Mouse (Mus musculus): ENCODE measurements around the gene Lpar5.

DNA sequence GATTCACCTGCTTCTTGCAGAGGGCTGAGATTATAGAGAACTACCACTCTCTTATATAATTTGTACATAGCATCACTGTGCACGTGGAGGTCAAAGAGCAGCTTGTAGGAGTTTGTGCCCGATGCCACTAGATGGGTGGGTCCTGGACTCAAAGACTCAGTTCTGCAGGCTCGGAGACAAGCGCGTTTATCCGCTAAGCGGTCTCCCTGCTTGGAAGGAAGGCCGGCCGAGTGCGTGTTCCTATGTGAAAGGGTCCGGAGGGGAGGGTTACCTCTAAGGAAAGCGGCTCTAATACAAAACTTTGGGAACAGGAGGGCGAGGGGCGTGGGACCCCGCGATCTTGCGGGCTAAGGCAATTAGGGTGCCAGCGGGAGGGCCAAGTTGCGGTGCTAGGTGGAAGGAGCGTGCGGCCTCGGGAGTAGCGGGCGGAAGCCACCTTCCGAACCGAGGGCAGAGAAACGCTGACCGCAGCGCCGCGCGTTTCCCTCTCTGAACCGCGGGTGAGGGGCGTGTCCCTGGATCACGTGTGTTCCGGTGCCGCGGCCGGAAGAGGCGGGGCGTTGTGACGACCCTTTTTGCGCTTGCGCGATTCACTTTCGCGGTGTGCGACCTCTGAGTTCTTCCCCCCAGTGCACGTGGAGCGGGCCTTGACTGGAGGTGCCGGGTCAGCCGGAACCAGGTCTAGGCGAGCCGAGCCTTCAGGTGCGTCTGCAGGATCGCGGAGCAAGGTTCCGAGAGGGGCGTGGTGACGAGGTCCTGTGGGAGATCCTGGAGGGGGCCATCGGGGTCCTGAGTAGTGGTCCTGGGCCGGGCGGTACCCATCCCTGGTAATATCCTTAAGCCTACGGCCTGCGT, 63.8 kb downstream of the Lpar5 start, which contains the start of gene Nop2:
- TF ChIP-seq POLR2A (IDR thresholded peaks at IDR 0.05; ENCODE audit: borderline replicate concordance, low read depth, low read length) (no peak), CTCF (IDR thresholded peaks at IDR 0.05; ENCODE audit: low read depth, low read length) (no peak)

Data from bone marrow macrophage, adult 2 months (primary cell).